Mouse (Mus musculus): ENCODE data around the gene Pip5k1c. TPM values are rescaled to one million over a fixed set of nuclear protein-coding genes. Genes with fewer than 3 reads are reported as not detected.

The Pip5k1c gene
- polyA plus RNA-seq, 1 experiment: 28.3 TPM

DNA sequence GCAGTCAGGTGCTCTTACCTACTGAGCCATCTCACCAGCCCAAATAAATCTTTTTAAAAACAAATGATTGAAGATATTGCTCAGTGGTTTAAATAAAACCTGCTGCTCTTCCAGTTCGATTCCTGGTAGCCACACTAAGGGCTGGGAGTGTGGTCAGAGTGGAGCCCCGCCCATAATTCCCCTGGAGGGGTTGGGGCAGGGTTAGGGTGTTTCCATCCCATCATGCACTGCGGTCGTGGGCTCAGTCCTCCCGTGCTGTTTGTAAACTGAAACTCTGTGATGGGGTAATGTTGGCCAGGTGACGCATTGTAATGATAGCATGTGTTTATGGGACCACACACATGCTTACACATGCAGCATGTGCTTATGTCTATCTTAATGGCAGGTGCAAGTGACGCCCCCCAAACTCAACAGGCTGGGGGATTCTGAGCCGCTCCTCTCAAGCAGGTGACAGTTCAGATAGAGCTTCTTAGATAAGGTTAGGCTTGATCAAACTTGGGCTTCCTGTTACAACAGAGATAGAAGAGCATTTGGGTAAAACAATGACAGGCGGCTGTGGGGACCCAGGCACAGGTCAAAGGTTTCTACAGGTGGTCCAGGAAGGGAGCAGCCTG, 59.0 kb downstream of the Pip5k1c start:
- H3K9me3 ChIP-seq (replicated peaks; ENCODE audit: control insufficient read depth, insufficient read depth, low read length, poor library complexity, severe bottlenecking): no peaks in the 10 kb centered on the region
- H3K27me3 ChIP-seq (ENCODE audit: control insufficient read depth, insufficient read depth, low read length, poor library complexity, severe bottlenecking): no peaks in the 10 kb centered on the region
- H3K4me3 ChIP-seq (ENCODE audit: low read depth, low read length): peak overlapping the region; percentile 80
- H3K4me1 ChIP-seq (ENCODE audit: control insufficient read depth, insufficient read depth, low read length): peaks cover 4% of the 10 kb centered on the region
- H3K9ac ChIP-seq (ENCODE audit: low read depth, poor library complexity, severe bottlenecking): peak overlapping the region; percentile 81
- H3K36me3 ChIP-seq (ENCODE audit: control insufficient read depth, insufficient read depth, low read length, poor library complexity, severe bottlenecking): 0 out of 2 replicates have a peak, but pooled peaks cover 3% of the 10 kb centered on the region
- TF ChIP-seq POLR2A (IDR thresholded peaks at IDR 0.05; ENCODE audit: insufficient read depth, low read length) (peak; percentile 29), EP300 (IDR thresholded peaks at IDR 0.05; ENCODE audit: insufficient read depth, low read depth, low read length) (0 out of 2 replicates have a peak, but pooled peaks have one; percentile 12), CTCF (IDR thresholded peaks at IDR 0.05; ENCODE audit: low read depth, low read length) (no peak)
- peak overlapping the region; percentile 88 for H3K27ac ChIP-seq (ENCODE audit: insufficient read depth, low read length)

DNA sequence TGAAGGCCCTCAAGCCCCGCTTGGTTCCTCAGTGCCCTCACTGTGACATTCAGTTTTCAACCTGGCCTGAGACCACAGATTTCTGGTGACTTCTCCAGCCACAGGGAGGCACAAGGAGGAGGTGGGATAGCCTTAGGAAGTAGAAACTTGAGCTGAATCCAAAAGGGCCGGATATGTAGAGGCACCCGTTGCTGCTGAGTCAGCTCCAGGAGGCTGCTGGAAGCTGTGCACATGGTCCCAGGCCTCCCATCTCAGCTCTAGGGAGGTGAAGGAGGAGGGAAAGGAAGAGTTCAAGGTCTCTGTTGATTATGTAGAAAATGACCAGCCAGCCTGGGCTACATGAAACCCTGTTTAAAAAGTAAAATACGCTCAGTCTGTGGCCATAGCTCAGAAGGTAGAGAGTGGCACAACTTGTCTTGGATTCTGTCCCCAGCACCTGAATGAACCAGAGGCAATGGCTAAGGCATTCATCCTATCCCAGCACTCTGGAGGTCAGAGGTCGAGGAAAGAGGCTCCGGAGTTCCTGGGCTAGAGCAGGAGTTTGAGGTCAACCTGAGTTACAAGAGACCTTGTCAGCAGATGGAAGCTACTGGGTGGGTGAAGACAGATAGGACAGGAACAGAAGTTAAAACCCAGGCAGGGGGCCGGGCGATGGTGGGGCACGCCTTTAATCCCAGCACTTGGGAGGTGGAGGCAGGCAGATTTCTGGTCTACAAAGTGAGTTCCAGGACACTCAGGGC, 62.1 kb downstream of the Pip5k1c start:
- peaks cover 1% of the 10 kb centered on the region for H3K4me1 ChIP-seq (ENCODE audit: control insufficient read depth, insufficient read depth, low read length)
- no peaks in the 10 kb centered on the region for H3K36me3 ChIP-seq (ENCODE audit: control insufficient read depth, insufficient read depth, low read length, poor library complexity, severe bottlenecking)
- H3K9ac ChIP-seq (ENCODE audit: low read depth, poor library complexity, severe bottlenecking): 0 out of 2 replicates have a peak overlapping the region, but pooled peaks have one; percentile 51
- H3K27ac ChIP-seq (ENCODE audit: insufficient read depth, low read length): peak overlapping the region; percentile 93
- H3K27me3 ChIP-seq (ENCODE audit: control insufficient read depth, insufficient read depth, low read length, poor library complexity, severe bottlenecking): no peaks in the 10 kb centered on the region
- TF ChIP-seq EP300 (IDR thresholded peaks at IDR 0.05; ENCODE audit: insufficient read depth, low read depth, low read length) (peak; percentile 60; the same call in 1 of the 2 replicates), POLR2A (IDR thresholded peaks at IDR 0.05; ENCODE audit: insufficient read depth, low read length) (no peak)
- H3K9me3 ChIP-seq (replicated peaks; ENCODE audit: control insufficient read depth, insufficient read depth, low read length, poor library complexity, severe bottlenecking): no peaks in the 10 kb centered on the region
- no peak overlapping the region for H3K4me3 ChIP-seq (ENCODE audit: low read depth, low read length)

DNA sequence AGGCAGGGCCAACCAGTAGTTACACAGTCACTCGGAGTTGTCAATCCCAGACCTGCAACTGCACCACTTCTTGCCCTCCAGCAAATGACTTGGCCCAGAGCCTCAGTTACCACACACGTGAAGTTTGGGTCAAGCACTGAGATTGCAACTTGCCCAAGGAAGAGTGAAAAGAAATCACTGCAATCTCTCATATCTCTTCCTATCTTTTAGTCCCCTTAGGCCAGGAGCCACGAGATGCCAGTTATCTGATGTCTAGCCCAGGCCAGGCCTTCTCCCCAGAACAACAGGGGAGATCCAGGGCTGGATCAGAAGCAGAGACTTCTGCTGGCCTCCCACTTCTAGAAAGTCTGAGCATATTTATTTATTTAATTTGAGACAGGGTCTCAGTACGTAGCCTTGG, 62.8 kb downstream of the Pip5k1c start:
- H3K27me3 ChIP-seq (ENCODE audit: control insufficient read depth, insufficient read depth, low read length, poor library complexity, severe bottlenecking): no peaks in the 10 kb centered on the region
- peak overlapping the region; percentile 81 for H3K27ac ChIP-seq (ENCODE audit: insufficient read depth, low read length)
- 0 out of 2 replicates have a peak overlapping the region, but pooled peaks have one; percentile 51 for H3K9ac ChIP-seq (ENCODE audit: low read depth, poor library complexity, severe bottlenecking)
- no peaks in the 10 kb centered on the region for H3K9me3 ChIP-seq (replicated peaks; ENCODE audit: control insufficient read depth, insufficient read depth, low read length, poor library complexity, severe bottlenecking)
- TF ChIP-seq POLR2A (IDR thresholded peaks at IDR 0.05; ENCODE audit: insufficient read depth, low read length): no peak
- TF ChIP-seq CTCF (IDR thresholded peaks at IDR 0.05; ENCODE audit: low read depth, low read length): no peak
- TF ChIP-seq EP300 (IDR thresholded peaks at IDR 0.05; ENCODE audit: insufficient read depth, low read depth, low read length): no peak
- peaks cover 2% of the 10 kb centered on the region for H3K4me1 ChIP-seq (ENCODE audit: control insufficient read depth, insufficient read depth, low read length)
- no peaks in the 10 kb centered on the region for H3K36me3 ChIP-seq (ENCODE audit: control insufficient read depth, insufficient read depth, low read length, poor library complexity, severe bottlenecking)
- no peak overlapping the region for H3K4me3 ChIP-seq (ENCODE audit: low read depth, low read length)

DNA sequence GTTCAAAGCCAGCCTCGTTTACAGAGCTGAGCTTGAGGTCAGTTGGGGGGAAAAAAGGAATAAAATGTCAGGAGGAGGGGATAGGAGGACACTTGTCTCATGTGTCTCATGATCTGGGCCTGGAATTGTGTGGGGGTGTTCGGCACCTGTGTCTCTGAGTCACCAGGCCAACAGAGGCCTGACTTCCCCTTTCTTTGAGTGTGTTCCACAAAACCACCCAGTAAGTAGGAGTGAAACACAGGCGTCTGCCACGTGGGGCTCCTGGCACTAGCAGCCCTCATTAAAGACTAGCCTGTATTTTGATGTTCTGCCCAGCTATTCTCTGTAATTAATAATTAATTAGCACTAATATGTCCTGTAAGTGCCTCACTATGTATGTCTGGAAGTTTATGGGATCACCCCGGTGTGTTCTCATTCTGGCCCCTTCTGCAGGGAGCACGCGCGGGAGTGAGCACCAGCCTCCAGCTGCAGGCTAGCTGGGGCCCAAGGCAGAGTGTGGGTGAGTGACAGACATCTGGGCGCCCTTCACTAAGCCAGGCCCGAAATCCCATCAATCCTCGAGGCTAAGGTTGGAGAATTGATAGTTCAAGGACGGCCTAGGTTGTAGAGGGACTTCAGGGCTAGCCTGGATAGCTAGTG, 63.7 kb downstream of the Pip5k1c start:
- H3K9me3 ChIP-seq (replicated peaks; ENCODE audit: control insufficient read depth, insufficient read depth, low read length, poor library complexity, severe bottlenecking): no peaks in the 10 kb centered on the region
- H3K27ac ChIP-seq (ENCODE audit: insufficient read depth, low read length): peak overlapping the region; percentile 81
- no peaks in the 10 kb centered on the region for H3K36me3 ChIP-seq (ENCODE audit: control insufficient read depth, insufficient read depth, low read length, poor library complexity, severe bottlenecking)
- TF ChIP-seq EP300 (IDR thresholded peaks at IDR 0.05; ENCODE audit: insufficient read depth, low read depth, low read length) (no peak), CTCF (IDR thresholded peaks at IDR 0.05; ENCODE audit: low read depth, low read length) (no peak), POLR2A (IDR thresholded peaks at IDR 0.05; ENCODE audit: insufficient read depth, low read length) (no peak)
- peak overlapping the region; percentile 51 for H3K9ac ChIP-seq (ENCODE audit: low read depth, poor library complexity, severe bottlenecking)
- peak overlapping the region; percentile 38; the same call in 1 of the 2 replicates for H3K4me3 ChIP-seq (ENCODE audit: low read depth, low read length)
- H3K4me1 ChIP-seq (ENCODE audit: control insufficient read depth, insufficient read depth, low read length): peaks cover 6% of the 10 kb centered on the region
- H3K27me3 ChIP-seq (ENCODE audit: control insufficient read depth, insufficient read depth, low read length, poor library complexity, severe bottlenecking): no peaks in the 10 kb centered on the region

DNA sequence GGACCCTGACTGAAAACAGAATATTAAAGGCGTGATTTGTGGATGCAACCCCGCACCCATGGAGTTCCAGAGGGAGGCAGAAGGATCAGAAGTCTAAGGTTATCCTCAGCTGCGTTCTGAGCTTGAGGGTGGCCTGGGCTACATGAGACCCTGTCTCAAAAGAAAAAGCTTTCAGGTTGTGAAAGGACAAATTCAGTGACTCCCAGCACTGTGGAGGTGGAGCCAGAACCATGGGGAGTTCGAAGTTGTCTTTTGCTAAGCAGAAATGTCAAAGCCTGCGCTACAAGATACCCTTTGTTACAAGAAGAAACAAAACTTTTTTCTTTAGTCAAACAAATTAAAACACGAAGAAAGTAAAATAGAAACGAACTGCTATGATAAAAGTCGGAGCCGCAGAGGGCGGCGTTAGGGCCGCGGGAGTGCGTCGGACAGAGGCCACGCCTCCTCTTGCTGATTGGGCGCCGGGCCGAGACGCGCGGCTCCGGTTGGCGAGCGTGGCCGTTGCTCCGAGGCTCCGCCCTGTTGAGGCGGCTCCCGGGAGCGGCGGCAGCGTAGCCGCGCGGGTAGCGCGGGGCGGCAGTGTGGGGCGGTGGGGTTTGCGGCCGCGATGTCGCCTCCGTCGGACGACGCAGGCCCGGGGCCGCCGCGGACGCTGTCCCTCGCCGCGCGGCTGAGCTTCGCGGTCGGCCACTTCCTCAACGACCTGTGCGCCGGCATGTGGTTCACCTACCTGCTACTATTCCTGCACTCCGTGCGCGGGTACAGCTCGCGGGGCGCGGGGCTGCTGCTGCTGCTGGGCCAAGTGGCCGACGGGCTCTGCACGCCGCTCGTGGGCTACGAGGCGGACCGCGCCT, 64.5 kb downstream of the Pip5k1c start, which contains the start of gene Mfsd12:
Mfsd12 (plus strand) TSS at position 501 of the 854 bp plus-strand sequence.
- no peaks in the 10 kb centered on the region for H3K27me3 ChIP-seq (ENCODE audit: control insufficient read depth, insufficient read depth, low read length, poor library complexity, severe bottlenecking)
- TF ChIP-seq POLR2A (IDR thresholded peaks at IDR 0.05; ENCODE audit: insufficient read depth, low read length): no peak
- TF ChIP-seq EP300 (IDR thresholded peaks at IDR 0.05; ENCODE audit: insufficient read depth, low read depth, low read length): no peak
- TF ChIP-seq CTCF (IDR thresholded peaks at IDR 0.05; ENCODE audit: low read depth, low read length): no peak
- no peaks in the 10 kb centered on the region for H3K36me3 ChIP-seq (ENCODE audit: control insufficient read depth, insufficient read depth, low read length, poor library complexity, severe bottlenecking)
- peaks cover 7% of the 10 kb centered on the region for H3K4me1 ChIP-seq (ENCODE audit: control insufficient read depth, insufficient read depth, low read length)
- peak within 1 kb of the TSS; percentile 83 for H3K9ac ChIP-seq (ENCODE audit: low read depth, poor library complexity, severe bottlenecking)
- H3K9me3 ChIP-seq (replicated peaks; ENCODE audit: control insufficient read depth, insufficient read depth, low read length, poor library complexity, severe bottlenecking): no peaks in the 10 kb centered on the region
- peak within 1 kb of the TSS; percentile 81 for H3K27ac ChIP-seq (ENCODE audit: insufficient read depth, low read length)
- peak within 1 kb of the TSS; percentile 96 for H3K4me3 ChIP-seq (ENCODE audit: low read depth, low read length)
